Mouse (Mus musculus): Measurements from ENCODE around the gene Ankrd45. TPM values are rescaled to one million over a fixed set of nuclear protein-coding genes. Genes with fewer than 3 reads are reported as not detected.
"Not testable (repeated sequence)": the region's sequence is repeated elsewhere in the genome, so short reads cannot be mapped to it uniquely, and the experiment has no call there.

Ankrd45 gene
- polyA plus RNA-seq, 1 experiment, result 0.37 TPM

- Histone ChIP-seq H3K4me3 (ENCODE audit: insufficient read depth, low read length) (no peak overlapping the region), H3K4me1 (ENCODE audit: control insufficient read depth, insufficient read depth, low read length) (no peaks in the 10 kb centered on the region), H3K27ac (ENCODE audit: insufficient read depth, low read length) (no peak overlapping the region)
- no peak for TF ChIP-seq CTCF (IDR thresholded peaks at IDR 0.05; ENCODE audit: borderline replicate concordance, insufficient read depth, low read length)
- TF ChIP-seq POLR2A (IDR thresholded peaks at IDR 0.05; ENCODE audit: low read depth, low read length), result no peak
Observed at GRCm38 (mm10) chr1:161140026-161140762, 2.3 kb upstream of the Ankrd45 start.

GRCm38 (mm10) chr1:161143216-161143615, 725 bp downstream of the Ankrd45 start:
- TF ChIP-seq CTCF (IDR thresholded peaks at IDR 0.05; ENCODE audit: borderline replicate concordance, insufficient read depth, low read length) (no peak), POLR2A (IDR thresholded peaks at IDR 0.05; ENCODE audit: low read depth, low read length) (no peak)
- no peaks in the 10 kb centered on the region for H3K4me1 ChIP-seq (ENCODE audit: control insufficient read depth, insufficient read depth, low read length)
- no peak overlapping the region for H3K27ac ChIP-seq (ENCODE audit: insufficient read depth, low read length)
- H3K4me3 ChIP-seq (ENCODE audit: insufficient read depth, low read length), result no peak overlapping the region

GRCm38 (mm10) chr1:161145611-161146010, 3.1 kb downstream of the Ankrd45 start:
- H3K27ac ChIP-seq (ENCODE audit: insufficient read depth, low read length); H3K4me3 ChIP-seq (ENCODE audit: insufficient read depth, low read length); H3K4me1 ChIP-seq (ENCODE audit: control insufficient read depth, insufficient read depth, low read length): not testable (repeated sequence)

GRCm38 (mm10) chr1:161147888-161148287, 5.4 kb downstream of the Ankrd45 start:
- no peak overlapping the region for H3K4me3 ChIP-seq (ENCODE audit: insufficient read depth, low read length)
- H3K27ac ChIP-seq (ENCODE audit: insufficient read depth, low read length), result no peak overlapping the region
- no peak for TF ChIP-seq CTCF (IDR thresholded peaks at IDR 0.05; ENCODE audit: borderline replicate concordance, insufficient read depth, low read length)
- no peak for TF ChIP-seq POLR2A (IDR thresholded peaks at IDR 0.05; ENCODE audit: low read depth, low read length)
- no peaks in the 10 kb centered on the region for H3K4me1 ChIP-seq (ENCODE audit: control insufficient read depth, insufficient read depth, low read length)

GRCm38 (mm10) chr1:161151098-161151497, 8.6 kb downstream of the Ankrd45 start:
- H3K4me3 ChIP-seq (ENCODE audit: insufficient read depth, low read length), result no peak overlapping the region
- H3K27ac ChIP-seq (ENCODE audit: insufficient read depth, low read length), result no peak overlapping the region
- TF ChIP-seq POLR2A (IDR thresholded peaks at IDR 0.05; ENCODE audit: low read depth, low read length), result no peak
- TF ChIP-seq CTCF (IDR thresholded peaks at IDR 0.05; ENCODE audit: borderline replicate concordance, insufficient read depth, low read length), result no peak
- H3K4me1 ChIP-seq (ENCODE audit: control insufficient read depth, insufficient read depth, low read length), result no peaks in the 10 kb centered on the region

- H3K27ac ChIP-seq (ENCODE audit: insufficient read depth, low read length), result no peak overlapping the region
- no peaks in the 10 kb centered on the region for H3K4me1 ChIP-seq (ENCODE audit: control insufficient read depth, insufficient read depth, low read length)
- no peak for TF ChIP-seq POLR2A (IDR thresholded peaks at IDR 0.05; ENCODE audit: low read depth, low read length)
- no peak for TF ChIP-seq CTCF (IDR thresholded peaks at IDR 0.05; ENCODE audit: borderline replicate concordance, insufficient read depth, low read length)
- no peak overlapping the region for H3K4me3 ChIP-seq (ENCODE audit: insufficient read depth, low read length)
Observed at GRCm38 (mm10) chr1:161156546-161156945, 14.1 kb downstream of the Ankrd45 start.

GRCm38 (mm10) chr1:161159214-161159613, 16.7 kb downstream of the Ankrd45 start, which contains the start of gene Tex50:
TSS of gene Tex50 (minus strand) at chr1:161159314.
- TF ChIP-seq CTCF (IDR thresholded peaks at IDR 0.05; ENCODE audit: borderline replicate concordance, insufficient read depth, low read length) (no peak), POLR2A (IDR thresholded peaks at IDR 0.05; ENCODE audit: low read depth, low read length) (no peak)
- Histone ChIP-seq H3K27ac (ENCODE audit: insufficient read depth, low read length) (no peak within 1 kb of the TSS), H3K4me1 (ENCODE audit: control insufficient read depth, insufficient read depth, low read length) (no peaks in the 10 kb centered on the region)

GRCm38 (mm10) chr1:161160266-161160665, 17.8 kb downstream of the Ankrd45 start:
- Histone ChIP-seq H3K4me3 (ENCODE audit: insufficient read depth, low read length) (no peak overlapping the region), H3K4me1 (ENCODE audit: control insufficient read depth, insufficient read depth, low read length) (no peaks in the 10 kb centered on the region), H3K27ac (ENCODE audit: insufficient read depth, low read length) (no peak overlapping the region)
- no peak for TF ChIP-seq CTCF (IDR thresholded peaks at IDR 0.05; ENCODE audit: borderline replicate concordance, insufficient read depth, low read length)

More at GRCm38 (mm10) chr1:161159214-161159613, 16.7 kb downstream of the Ankrd45 start, which contains the start of gene Tex50:
- no peak within 1 kb of the TSS for H3K4me3 ChIP-seq (ENCODE audit: insufficient read depth, low read length)

GRCm38 (mm10) chr1:161170651-161171050, 28.2 kb downstream of the Ankrd45 start:
- Histone ChIP-seq H3K4me1 (ENCODE audit: control insufficient read depth, insufficient read depth, low read length) (no peaks in the 10 kb centered on the region), H3K27ac (ENCODE audit: insufficient read depth, low read length) (no peak overlapping the region), H3K4me3 (ENCODE audit: insufficient read depth, low read length) (peak overlapping the region; percentile 50)
- TF ChIP-seq POLR2A (IDR thresholded peaks at IDR 0.05; ENCODE audit: low read depth, low read length) (no peak), CTCF (IDR thresholded peaks at IDR 0.05; ENCODE audit: borderline replicate concordance, insufficient read depth, low read length) (peak; percentile 57)

GRCm38 (mm10) chr1:161180674-161181073, 38.2 kb downstream of the Ankrd45 start:
- TF ChIP-seq CTCF (IDR thresholded peaks at IDR 0.05; ENCODE audit: borderline replicate concordance, insufficient read depth, low read length) (0 out of 2 replicates have a peak, but pooled peaks have one; percentile 10), POLR2A (IDR thresholded peaks at IDR 0.05; ENCODE audit: low read depth, low read length) (no peak)
- H3K4me1 ChIP-seq (ENCODE audit: control insufficient read depth, insufficient read depth, low read length), result no peaks in the 10 kb centered on the region
- no peak overlapping the region for H3K4me3 ChIP-seq (ENCODE audit: insufficient read depth, low read length)
- H3K27ac ChIP-seq (ENCODE audit: insufficient read depth, low read length), result no peak overlapping the region

Measured in embryonic fibroblast, embryonic 13.5 days (primary cell).